Mouse (Mus musculus): ENCODE results near the gene Specc1l. TPM values are rescaled to one million over a fixed set of nuclear protein-coding genes. Genes with fewer than 3 reads are reported as not detected.
"Not testable (repeated sequence)": the region's sequence is repeated elsewhere in the genome, so short reads cannot be mapped to it uniquely, and the experiment has no call there.

Gene Specc1l
- polyA plus RNA-seq, 1 experiment from 2014 or later: 41.9 TPM

GRCm38 (mm10) chr10:75258241-75258640 is 46.4 kb downstream of the Specc1l start:
- Histone ChIP-seq H3K4me1 (no peaks in the 10 kb centered on the region), H3K27ac (no peak overlapping the region), H3K4me3 (no peak overlapping the region), H3K9me3 (replicated peaks) (no peaks in the 10 kb centered on the region), H3K27me3 (ENCODE audit: low read depth, poor library complexity, severe bottlenecking) (no peaks in the 10 kb centered on the region), H3K36me3 (peaks cover 67% of the 10 kb centered on the region)
- 75% methylated on average over 5 of the region's 5 CpGs for WGBS
- DNase-seq (ENCODE audit: low spot score): no peak

- H3K4me3 ChIP-seq: no peak overlapping the region
- H3K9me3 ChIP-seq (replicated peaks): no peaks in the 10 kb centered on the region
- H3K4me1 ChIP-seq: no peaks in the 10 kb centered on the region
- H3K27ac ChIP-seq: no peak overlapping the region
- H3K27me3 ChIP-seq (ENCODE audit: low read depth, poor library complexity, severe bottlenecking): no peaks in the 10 kb centered on the region
- peaks cover 82% of the 10 kb centered on the region for H3K36me3 ChIP-seq
- DNase-seq (ENCODE audit: low spot score): no peak
- 94% methylated on average over 5 of the region's 5 CpGs for WGBS
Measured at GRCm38 (mm10) chr10:75261268-75261667, 49.4 kb downstream of the Specc1l start.

- Histone ChIP-seq H3K27me3 (ENCODE audit: low read depth, poor library complexity, severe bottlenecking) (no peaks in the 10 kb centered on the region), H3K4me1 (no peaks in the 10 kb centered on the region), H3K4me3 (no peak overlapping the region), H3K36me3 (peaks cover 96% of the 10 kb centered on the region), H3K9me3 (replicated peaks) (no peaks in the 10 kb centered on the region), H3K27ac (no peak overlapping the region)
- no peak for DNase-seq (ENCODE audit: low spot score)
- 82% methylated on average over 3 of the region's 3 CpGs for WGBS
Measured at GRCm38 (mm10) chr10:75264993-75265555, 53.2 kb downstream of the Specc1l start.

GRCm38 (mm10) chr10:75273020-75273419 is 61.1 kb downstream of the Specc1l start:
- 88% methylated on average over 4 of the region's 4 CpGs for WGBS
- Histone ChIP-seq H3K9me3 (replicated peaks) (no peaks in the 10 kb centered on the region), H3K4me3 (no peak overlapping the region), H3K36me3 (peaks cover 79% of the 10 kb centered on the region), H3K4me1 (no peaks in the 10 kb centered on the region), H3K27ac (no peak overlapping the region), H3K27me3 (ENCODE audit: low read depth, poor library complexity, severe bottlenecking) (no peaks in the 10 kb centered on the region)
- no peak for DNase-seq (ENCODE audit: low spot score)

- H3K27me3 ChIP-seq (ENCODE audit: low read depth, poor library complexity, severe bottlenecking): no peaks in the 10 kb centered on the region
- 94% methylated on average over 12 of the region's 12 CpGs for WGBS
- H3K4me3 ChIP-seq: no peak overlapping the region
- no peak for DNase-seq (ENCODE audit: low spot score)
- H3K4me1 ChIP-seq: no peaks in the 10 kb centered on the region
- peaks cover 77% of the 10 kb centered on the region for H3K36me3 ChIP-seq
- no peak overlapping the region for H3K27ac ChIP-seq
- H3K9me3 ChIP-seq (replicated peaks): no peaks in the 10 kb centered on the region
Measured at GRCm38 (mm10) chr10:75276427-75277013, 64.6 kb downstream of the Specc1l start.

GRCm38 (mm10) chr10:75277501-75277900 is 65.6 kb downstream of the Specc1l start:
- no peaks in the 10 kb centered on the region for H3K27me3 ChIP-seq (ENCODE audit: low read depth, poor library complexity, severe bottlenecking)
- H3K36me3 ChIP-seq: peaks cover 74% of the 10 kb centered on the region
- WGBS: 91% methylated on average over 1 of the region's 1 CpGs
- DNase-seq (ENCODE audit: low spot score): no peak
- H3K27ac ChIP-seq: no peak overlapping the region
- no peak overlapping the region for H3K4me3 ChIP-seq
- no peaks in the 10 kb centered on the region for H3K9me3 ChIP-seq (replicated peaks)
- no peaks in the 10 kb centered on the region for H3K4me1 ChIP-seq

GRCm38 (mm10) chr10:75282648-75283047 is 70.8 kb downstream of the Specc1l start:
- 94% methylated on average over 5 of the region's 5 CpGs for WGBS

GRCm38 (mm10) chr10:75283821-75284220 is 71.9 kb downstream of the Specc1l start:
- Histone ChIP-seq H3K9me3 (replicated peaks) (no peaks in the 10 kb centered on the region), H3K4me3 (no peak overlapping the region), H3K27ac (no peak overlapping the region), H3K4me1 (no peaks in the 10 kb centered on the region), H3K36me3 (peaks cover 64% of the 10 kb centered on the region), H3K27me3 (ENCODE audit: low read depth, poor library complexity, severe bottlenecking) (no peaks in the 10 kb centered on the region)
- no peak for DNase-seq (ENCODE audit: low spot score)
- WGBS: 94% methylated on average over 3 of the region's 3 CpGs

More at GRCm38 (mm10) chr10:75282648-75283047, 70.8 kb downstream of the Specc1l start:
- no peak for DNase-seq (ENCODE audit: low spot score)
- Histone ChIP-seq H3K9me3 (replicated peaks) (no peaks in the 10 kb centered on the region), H3K27ac (no peak overlapping the region), H3K4me1 (no peaks in the 10 kb centered on the region), H3K36me3 (peaks cover 65% of the 10 kb centered on the region), H3K27me3 (ENCODE audit: low read depth, poor library complexity, severe bottlenecking) (no peaks in the 10 kb centered on the region), H3K4me3 (no peak overlapping the region)

- WGBS: 90% methylated on average over 7 of the region's 7 CpGs
Measured at GRCm38 (mm10) chr10:75288579-75288978, 76.7 kb downstream of the Specc1l start.

GRCm38 (mm10) chr10:75289392-75289791 is 77.5 kb downstream of the Specc1l start:
- Histone ChIP-seq H3K27ac (no peak overlapping the region), H3K27me3 (ENCODE audit: low read depth, poor library complexity, severe bottlenecking) (no peaks in the 10 kb centered on the region), H3K36me3 (peaks cover 30% of the 10 kb centered on the region), H3K4me3 (no peak overlapping the region), H3K4me1 (no peaks in the 10 kb centered on the region), H3K9me3 (replicated peaks) (no peaks in the 10 kb centered on the region)
- WGBS: 72% methylated on average over 4 of the region's 4 CpGs
- DNase-seq (ENCODE audit: low spot score): no peak

More at GRCm38 (mm10) chr10:75288579-75288978, 76.7 kb downstream of the Specc1l start:
- Histone ChIP-seq H3K36me3 (peaks cover 38% of the 10 kb centered on the region), H3K4me1 (no peaks in the 10 kb centered on the region), H3K27ac (no peak overlapping the region), H3K27me3 (ENCODE audit: low read depth, poor library complexity, severe bottlenecking) (no peaks in the 10 kb centered on the region), H3K9me3 (replicated peaks) (no peaks in the 10 kb centered on the region), H3K4me3 (no peak overlapping the region)
- DNase-seq (ENCODE audit: low spot score): no peak

GRCm38 (mm10) chr10:75290650-75291049 is 78.8 kb downstream of the Specc1l start:
- Histone ChIP-seq H3K27ac (no peak overlapping the region), H3K4me3 (no peak overlapping the region), H3K27me3 (ENCODE audit: low read depth, poor library complexity, severe bottlenecking) (no peaks in the 10 kb centered on the region), H3K9me3 (replicated peaks) (no peaks in the 10 kb centered on the region), H3K4me1 (0 out of 2 replicates have a peak, but pooled peaks cover 5% of the 10 kb centered on the region), H3K36me3 (peaks cover 26% of the 10 kb centered on the region)
- WGBS: 91% methylated on average over 5 of the region's 5 CpGs
- DNase-seq (ENCODE audit: low spot score): no peak

- no peaks in the 10 kb centered on the region for H3K9me3 ChIP-seq (replicated peaks)
- WGBS: 80% methylated on average over 1 of the region's 1 CpGs
- H3K4me3 ChIP-seq: no peak overlapping the region
- 0 out of 2 replicates have a peak, but pooled peaks cover 5% of the 10 kb centered on the region for H3K4me1 ChIP-seq
- H3K36me3 ChIP-seq: peaks cover 32% of the 10 kb centered on the region
- no peaks in the 10 kb centered on the region for H3K27me3 ChIP-seq (ENCODE audit: low read depth, poor library complexity, severe bottlenecking)
- H3K27ac ChIP-seq: no peak overlapping the region
- DNase-seq (ENCODE audit: low spot score): no peak
Measured at GRCm38 (mm10) chr10:75291338-75291737, 79.5 kb downstream of the Specc1l start.

GRCm38 (mm10) chr10:75292206-75292605 is 80.3 kb downstream of the Specc1l start:
- WGBS: 92% methylated on average over 8 of the region's 8 CpGs
- DNase-seq (ENCODE audit: low spot score); H3K4me3 ChIP-seq; H3K27me3 ChIP-seq (ENCODE audit: low read depth, poor library complexity, severe bottlenecking); H3K4me1 ChIP-seq; H3K27ac ChIP-seq; H3K9me3 ChIP-seq (replicated peaks): not testable (repeated sequence)
- H3K36me3 ChIP-seq: peaks cover 37% of the 10 kb centered on the region

All from limb, embryonic 10.5 days (tissue).